Mouse (Mus musculus) C2C12 (cell line): ENCODE results near the gene Man1b1. TPM values are rescaled to one million over a fixed set of nuclear protein-coding genes. Genes with fewer than 3 reads are reported as not detected.

ENCODE experiments used
- H3K27me3 ChIP-seq: one replicate; pipeline ENCODE4 v1.6.1; 2011; ENCODE audit not compliant: control insufficient read depth, insufficient read depth, insufficient read length
- H3K36me3 ChIP-seq: one replicate; pipeline ENCODE4 v1.6.1; 2011; ENCODE audit not compliant: control insufficient read depth, insufficient read depth
- H3K4me3 ChIP-seq: one replicate; pipeline ENCODE4 v1.5.1; 2011; ENCODE audit warnings: mild to moderate bottlenecking, control low read depth; ENCODE audit not compliant: poor library complexity, insufficient read depth, severe bottlenecking
- H3K79me2 ChIP-seq: one replicate; pipeline ENCODE4 v1.6.1; 2011; ENCODE audit not compliant: control insufficient read depth, insufficient read depth
- H3K79me3 ChIP-seq: one replicate; pipeline ENCODE4 v1.6.1; 2011; ENCODE audit warnings: low read depth, control low read depth
- H3ac ChIP-seq: one replicate; pipeline ENCODE3; 2011; ENCODE audit warnings: low read depth; ENCODE audit not compliant: control insufficient read depth, insufficient read length
- CEBPB ChIP-seq: IDR thresholded peaks from one replicate; pipeline ENCODE4 v1.6.1; 2011; ENCODE audit warnings: low read depth, mild to moderate bottlenecking, control low read depth, moderate library complexity
- CTCF ChIP-seq: IDR thresholded peaks from one replicate; pipeline ENCODE4 v1.5.1; 2011; ENCODE audit not compliant: control insufficient read depth, insufficient read depth, insufficient read length
- FOSL1 ChIP-seq: IDR thresholded peaks from one replicate; pipeline ENCODE4 v1.8.0; 2011; ENCODE audit warnings: mild to moderate bottlenecking, low read length; ENCODE audit not compliant: poor library complexity, insufficient read depth, severe bottlenecking
- MAX ChIP-seq: IDR thresholded peaks from one replicate; pipeline ENCODE4 v1.6.1; 2011; ENCODE audit warnings: mild to moderate bottlenecking, control low read depth
- MYOD1 ChIP-seq: IDR thresholded peaks from one replicate; pipeline ENCODE4 v1.6.1; 2011; ENCODE audit warnings: low read depth; ENCODE audit not compliant: control insufficient read depth, insufficient read length
- MYOG ChIP-seq: IDR thresholded peaks from one replicate; pipeline ENCODE4 v1.6.1; 2011; ENCODE audit not compliant: control insufficient read depth, insufficient read length; ENCODE audit errors: extremely low read depth
- USF1 ChIP-seq: IDR thresholded peaks from one replicate; pipeline ENCODE4 v1.6.1; 2011; ENCODE audit warnings: low read depth, mild to moderate bottlenecking, control low read depth, moderate library complexity
- polyA plus RNA-seq: library from polyadenylated mRNA; unstranded; fragments of >200 nt; fragmentation: generic; extraction: Trizol; gene quantifications from one replicate; pipeline ENCODE4 v1.2.1, GENCODE M21; 2012; ENCODE audit warnings: missing spikeins

Man1b1 gene
- polyA plus RNA-seq, 1 experiment = 38.0 TPM

GRCm38 (mm10) chr2:25338303-25338702, 6.2 kb downstream of the Man1b1 start:
- no peak for TF ChIP-seq MYOD1
- no peak for TF ChIP-seq MYOG
- TF ChIP-seq USF1 = no peak
- TF ChIP-seq CEBPB = no peak
- no peak for TF ChIP-seq FOSL1
- TF ChIP-seq MAX = no peak
- H3K27me3 ChIP-seq = no peaks in the 10 kb centered on the region
- H3ac ChIP-seq = no peak overlapping the region
- peaks cover 23% of the 10 kb centered on the region for H3K79me2 ChIP-seq
- H3K79me3 ChIP-seq = peaks cover 11% of the 10 kb centered on the region
- H3K4me3 ChIP-seq = no peak overlapping the region
- H3K36me3 ChIP-seq = peaks cover 76% of the 10 kb centered on the region

- Histone ChIP-seq H3K4me3 (no peak overlapping the region), H3K79me3 (no peaks in the 10 kb centered on the region), H3K79me2 (no peaks in the 10 kb centered on the region), H3K27me3 (no peaks in the 10 kb centered on the region), H3K36me3 (peaks cover 91% of the 10 kb centered on the region), H3ac (no peak overlapping the region)
- TF ChIP-seq MYOD1 (no peak), USF1 (no peak), CTCF (no peak), MAX (no peak), CEBPB (no peak), FOSL1 (no peak), MYOG (no peak)
These were observed 16.0 kb downstream of the Man1b1 start for GRCm38 (mm10) chr2:25348162-25348561.

GRCm38 (mm10) chr2:25349499-25349898, 17.4 kb downstream of the Man1b1 start:
- Histone ChIP-seq H3K79me3 (no peaks in the 10 kb centered on the region), H3K36me3 (peaks cover 95% of the 10 kb centered on the region), H3K27me3 (no peaks in the 10 kb centered on the region), H3K4me3 (no peak overlapping the region), H3K79me2 (peaks cover 5% of the 10 kb centered on the region), H3ac (no peak overlapping the region)
- TF ChIP-seq FOSL1 = no peak
- no peak for TF ChIP-seq MYOD1
- no peak for TF ChIP-seq CTCF
- no peak for TF ChIP-seq MAX
- no peak for TF ChIP-seq MYOG
- no peak for TF ChIP-seq USF1
- TF ChIP-seq CEBPB = no peak

GRCm38 (mm10) chr2:25350701-25351100, 18.6 kb downstream of the Man1b1 start:
- H3K79me2 ChIP-seq = peaks cover 17% of the 10 kb centered on the region
- H3K4me3 ChIP-seq = no peak overlapping the region
- H3ac ChIP-seq = no peak overlapping the region
- H3K36me3 ChIP-seq = peaks cover 83% of the 10 kb centered on the region
- TF ChIP-seq CEBPB = no peak
- peaks cover 2% of the 10 kb centered on the region for H3K79me3 ChIP-seq
- H3K27me3 ChIP-seq = no peaks in the 10 kb centered on the region

GRCm38 (mm10) chr2:25354211-25354610, 22.1 kb downstream of the Man1b1 start:
- peaks cover 20% of the 10 kb centered on the region for H3K79me2 ChIP-seq
- H3K36me3 ChIP-seq = peaks cover 49% of the 10 kb centered on the region
- H3K4me3 ChIP-seq = no peak overlapping the region
- peaks cover 2% of the 10 kb centered on the region for H3K79me3 ChIP-seq
- TF ChIP-seq MYOG = no peak
- no peak for TF ChIP-seq CEBPB
- H3ac ChIP-seq = no peak overlapping the region
- no peaks in the 10 kb centered on the region for H3K27me3 ChIP-seq

- H3K79me2 ChIP-seq = peaks cover 20% of the 10 kb centered on the region
- TF ChIP-seq MYOD1 = no peak
- TF ChIP-seq CEBPB = no peak
- TF ChIP-seq MAX = no peak
- no peak for TF ChIP-seq MYOG
- TF ChIP-seq CTCF = no peak
- no peak for TF ChIP-seq USF1
- TF ChIP-seq FOSL1 = no peak
- H3K36me3 ChIP-seq = peaks cover 47% of the 10 kb centered on the region
- H3ac ChIP-seq = peak overlapping the region; percentile 82
- no peaks in the 10 kb centered on the region for H3K27me3 ChIP-seq
- H3K79me3 ChIP-seq = peaks cover 2% of the 10 kb centered on the region
- H3K4me3 ChIP-seq = peak overlapping the region; percentile 44
These were observed 23.4 kb downstream of the Man1b1 start for GRCm38 (mm10) chr2:25355419-25356066.
